Mouse (Mus musculus): ENCODE data around the gene Sox13. TPM values are rescaled to one million over a fixed set of nuclear protein-coding genes. Genes with fewer than 3 reads are reported as not detected.

Gene Sox13
- polyA plus RNA-seq, 1 experiment from 2014 or later, result 0.24 TPM

Other genes starting within 250 kb of the Sox13 start
- gene Golt1a, start 114.6 kb downstream of the Sox13 start, polyA plus RNA-seq (2018), result not detected in 3 replicates
- gene Kiss1, start 102.5 kb downstream of the Sox13 start, polyA plus RNA-seq (2018), result not detected in 3 replicates
- not detected in 3 replicates for gene Ren1, start 73.9 kb downstream of the Sox13 start, polyA plus RNA-seq (2018)
- gene Etnk2, start 60.8 kb downstream of the Sox13 start, polyA plus RNA-seq (2018), result not detected in 3 replicates
- 56.9 to 216 TPM (median 121 TPM) in 3 replicates for gene Snrpe, start 185.9 kb upstream of the Sox13 start, polyA plus RNA-seq (2018)
- 1.1 to 1.7 TPM (median 1.6 TPM) in 3 replicates for gene Zbed6, start 236.5 kb upstream of the Sox13 start, polyA plus RNA-seq (2018)
- 4.5 to 9.1 TPM (median 7.8 TPM) in 3 replicates for gene Gm38394, start 236.9 kb upstream of the Sox13 start, polyA plus RNA-seq (2018)

Measured in macrophage (primary cell).